Mouse (Mus musculus) lung, adult 2 months (tissue): Measurements from ENCODE around the gene Mipol1. TPM values are rescaled to one million over a fixed set of nuclear protein-coding genes. Genes with fewer than 3 reads are reported as not detected.
A peak's percentile ranks its signal among the peaks of the same experiment; 100 is the strongest.
"Not testable (repeated sequence)": the region's sequence is repeated elsewhere in the genome, so short reads cannot be mapped to it uniquely, and the experiment has no call there.

Source experiments
- DNase-seq: peaks from one replicate; pipeline ENCODE4 v3.0.0; 2022
- H3K4me1 ChIP-seq: fragments of 200-500 bp; 2 replicates; pipeline ENCODE4 v1.6.1; 2011; ENCODE audit warnings: low read length; ENCODE audit not compliant: control insufficient read depth, insufficient read depth
- H3K4me3 ChIP-seq: fragments of 200-500 bp; replicated peaks from 2 replicates; pipeline ENCODE3; 2011; ENCODE audit warnings: low read depth, mild to moderate bottlenecking, control low read depth, low read length; ENCODE audit errors: extremely low read depth
- CTCF ChIP-seq: fragments of 200-500 bp; IDR thresholded peaks from 2 replicates; pipeline ENCODE4 v1.5.1; 2011; ENCODE audit warnings: mild to moderate bottlenecking, low read length, control low read depth; ENCODE audit not compliant: insufficient read depth
- POLR2A ChIP-seq: fragments of 200-500 bp; IDR thresholded peaks from 2 replicates; pipeline ENCODE4 v1.6.1; 2011; ENCODE audit warnings: low read depth, mild to moderate bottlenecking, control low read depth, low read length, borderline replicate concordance; ENCODE audit errors: extremely low read depth
- WGBS: fragments of 180-500 bp; shearing (Covaris S2); methylation state at CpG from one replicate; pipeline ENCODE4 v1.1.7; 2018; 5-methylcytosine and 5-hydroxymethylcytosine counted together
- polyA plus RNA-seq: library from polyadenylated mRNA; depleted of rRNA; stranded (reverse); fragments of >200 nt; gene quantifications from 2 replicates; pipeline ENCODE4 v1.2.3, GENCODE M21; 2012

Gene Mipol1
- polyA plus RNA-seq, 1 experiment, result 1.9 TPM

DNA sequence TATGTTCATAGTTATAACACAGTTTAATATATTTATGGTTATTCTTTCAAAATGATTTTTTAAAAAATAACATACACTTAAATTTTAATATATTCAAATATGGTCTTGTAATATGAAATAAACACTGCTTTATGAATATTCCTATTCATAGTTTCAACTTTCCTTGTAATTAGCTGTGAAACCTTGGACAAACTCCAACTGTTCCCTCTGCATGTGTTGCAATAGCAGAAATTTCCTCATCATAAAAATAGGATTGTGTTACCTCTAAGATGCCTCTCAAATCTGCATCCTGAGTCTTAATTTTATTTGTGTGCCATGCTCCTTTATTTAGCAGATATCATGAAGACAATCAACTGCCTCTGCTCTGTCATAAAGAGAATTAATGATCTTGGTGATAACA is 179.7 kb downstream of the Mipol1 start:
- no peak for DNase-seq
- no peak for TF ChIP-seq POLR2A
- no peak for TF ChIP-seq CTCF
- no peaks in the 10 kb centered on the region for H3K4me1 ChIP-seq
- no peak overlapping the region for H3K4me3 ChIP-seq

DNA sequence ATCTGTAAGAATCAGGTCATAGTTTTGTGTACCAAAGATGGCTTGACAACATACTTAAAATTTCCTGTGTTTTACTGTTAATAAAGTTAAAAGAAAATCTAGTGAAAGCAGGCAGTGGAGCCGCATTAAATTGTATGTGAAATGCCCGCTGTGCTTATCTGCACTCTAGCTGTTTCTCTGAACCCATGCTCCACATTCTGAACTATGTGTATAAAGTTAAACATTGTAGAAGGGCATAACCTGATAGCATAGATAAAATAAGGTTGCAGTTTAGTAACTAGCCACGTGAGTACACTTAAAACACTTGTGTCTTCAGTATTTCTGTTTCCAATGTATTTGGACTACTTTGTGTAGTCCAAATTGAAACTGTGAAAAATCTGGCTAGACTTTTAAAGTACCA is 183.6 kb downstream of the Mipol1 start:
- no peak for TF ChIP-seq CTCF
- TF ChIP-seq POLR2A, result no peak
- no peak for DNase-seq
- WGBS, result 60% methylated on average over 3 of the region's 3 CpGs
- H3K4me3 ChIP-seq, result no peak overlapping the region
- H3K4me1 ChIP-seq, result no peaks in the 10 kb centered on the region

DNA sequence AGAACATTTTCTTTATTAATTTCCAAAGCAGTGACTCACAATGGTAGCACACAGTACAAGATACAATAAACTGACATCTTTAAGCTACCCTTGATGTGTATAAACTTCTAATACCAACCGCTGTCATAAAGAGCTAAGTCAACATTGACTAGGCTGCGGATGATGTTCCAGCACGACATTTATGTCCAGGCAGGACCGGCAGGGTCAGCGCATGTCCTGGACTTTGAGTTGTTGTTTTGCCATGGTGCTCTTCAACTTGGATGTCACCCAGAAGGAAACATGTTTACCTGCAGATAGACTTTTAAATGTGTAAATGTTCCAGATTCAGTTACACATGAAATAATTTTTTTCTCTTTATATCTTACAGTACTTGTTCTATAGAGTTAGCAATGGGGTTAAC is 194.7 kb downstream of the Mipol1 start:
- H3K4me3 ChIP-seq, result no peak overlapping the region
- no peaks in the 10 kb centered on the region for H3K4me1 ChIP-seq
- TF ChIP-seq CTCF (no peak), POLR2A (no peak)
- no peak for DNase-seq
- WGBS, result 92% methylated on average over 5 of the region's 5 CpGs

DNA sequence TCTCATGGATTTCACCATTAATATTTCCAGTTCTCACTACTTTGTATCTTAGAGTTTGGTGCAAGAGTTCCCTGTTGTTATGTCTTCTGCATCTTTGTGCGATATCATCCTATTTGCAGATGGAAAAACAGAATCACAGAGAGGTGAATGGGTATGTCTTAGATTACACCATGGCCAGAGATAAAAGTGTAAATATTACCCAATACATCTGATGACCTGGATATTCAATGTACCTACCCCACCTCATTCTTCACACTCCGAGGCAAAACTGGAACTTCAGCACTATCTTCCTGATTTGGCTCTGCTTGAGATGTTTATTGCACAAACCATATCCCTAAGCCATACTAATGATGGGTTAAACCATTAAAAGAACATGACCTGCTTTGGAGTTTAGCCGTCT is 198.0 kb downstream of the Mipol1 start:
- H3K4me1 ChIP-seq, result no peaks in the 10 kb centered on the region
- WGBS, result 90% methylated on average over 3 of the region's 3 CpGs
- H3K4me3 ChIP-seq, result no peak overlapping the region
- TF ChIP-seq POLR2A (no peak), CTCF (no peak)
- no peak for DNase-seq

DNA sequence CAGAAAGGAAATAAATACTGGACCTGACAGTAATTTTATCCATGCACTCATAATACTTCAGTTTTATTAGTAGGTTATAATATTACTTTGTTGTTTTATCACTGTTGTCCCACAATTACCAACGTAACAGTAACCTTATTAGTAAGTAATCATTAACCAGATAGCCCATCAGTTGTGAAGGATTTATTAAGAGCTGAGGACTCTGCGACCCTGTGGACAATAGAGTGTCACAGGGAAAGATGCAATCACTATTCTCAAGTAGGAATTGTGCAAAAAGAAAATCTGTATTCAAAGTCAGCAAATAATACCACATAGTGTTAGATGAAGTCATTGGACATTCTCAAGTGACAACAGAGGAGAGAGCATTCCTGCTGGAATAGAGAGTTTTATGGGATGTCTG is 198.5 kb downstream of the Mipol1 start:
- no peak for TF ChIP-seq POLR2A
- TF ChIP-seq CTCF, result no peak
- Histone ChIP-seq H3K4me1 (no peaks in the 10 kb centered on the region), H3K4me3 (no peak overlapping the region)
- no peak for DNase-seq
- 74% methylated on average over 2 of the region's 2 CpGs for WGBS

DNA sequence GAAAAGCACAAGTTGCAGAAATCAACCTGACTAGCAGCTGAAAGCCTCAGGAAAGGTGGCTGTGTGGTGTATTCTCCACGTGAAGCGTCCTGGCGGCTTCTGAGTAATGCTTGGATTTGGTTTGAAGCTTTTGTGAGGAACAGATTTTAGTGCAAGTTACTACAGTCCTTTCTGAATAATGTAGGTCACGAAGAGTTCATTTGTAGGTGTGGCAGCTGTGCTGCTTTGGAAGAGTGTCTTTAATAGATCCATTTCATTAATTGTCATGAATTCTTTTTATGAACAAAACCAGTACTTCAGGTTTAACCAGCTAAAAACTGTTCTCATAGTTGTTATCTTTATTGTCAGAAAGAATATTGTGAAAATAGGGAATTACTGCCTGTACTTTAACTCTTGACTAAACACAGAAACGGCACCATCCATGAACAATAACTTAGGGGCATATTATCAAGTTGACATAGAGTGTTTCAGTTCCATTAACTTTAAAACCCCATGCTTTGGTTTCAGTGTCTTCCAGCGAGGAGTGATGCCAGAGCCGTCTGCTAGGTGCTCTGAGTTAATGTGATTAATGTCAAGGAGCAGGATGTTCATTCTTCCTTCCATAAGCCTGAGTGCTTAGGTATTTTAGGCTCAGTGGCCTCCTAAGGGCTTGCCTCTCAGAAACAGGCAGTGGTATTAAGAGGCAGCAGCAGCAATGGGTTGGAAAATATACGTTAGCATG is 206.9 kb downstream of the Mipol1 start:
- DNase-seq, H3K4me1 ChIP-seq, H3K4me3 ChIP-seq: not testable (repeated sequence)
- WGBS, result 64% methylated on average over 8 of the region's 8 CpGs

DNA sequence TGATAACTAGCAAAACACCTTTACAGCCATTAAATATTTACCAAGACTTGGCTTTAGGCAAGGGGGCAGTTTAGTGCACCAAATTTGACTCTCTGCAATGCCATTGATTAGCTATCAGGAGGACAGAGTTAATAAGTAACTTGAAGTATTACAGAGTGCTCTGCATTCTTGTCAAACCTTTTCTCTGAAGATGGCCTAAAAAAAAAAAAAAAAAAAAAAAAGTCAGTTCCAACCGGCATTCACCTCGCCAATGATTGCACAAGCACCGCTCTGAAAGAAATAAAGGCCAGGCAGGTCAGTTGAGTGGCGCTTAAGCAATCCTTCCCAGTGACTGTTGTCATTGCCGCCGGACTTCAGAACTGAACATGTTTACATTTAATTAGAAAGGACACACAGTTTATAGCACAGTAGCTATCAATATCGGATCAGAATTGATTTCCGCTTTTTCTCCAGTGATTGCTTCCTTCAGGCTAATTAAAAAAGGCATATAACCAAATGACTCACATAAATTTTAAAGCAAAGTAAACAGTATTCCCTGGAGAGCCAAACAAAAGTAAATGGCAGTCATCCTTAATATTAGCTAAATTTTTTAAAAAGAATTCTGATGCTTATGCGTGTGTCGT is 214.2 kb downstream of the Mipol1 start:
- Histone ChIP-seq H3K4me3 (no peak overlapping the region), H3K4me1 (no peaks in the 10 kb centered on the region)
- WGBS, result 51% methylated on average over 10 of the region's 10 CpGs
- DNase-seq, result peak; percentile 33
- TF ChIP-seq CTCF (no peak), POLR2A (peak; percentile 9; the same call in 1 of the 2 replicates)

DNA sequence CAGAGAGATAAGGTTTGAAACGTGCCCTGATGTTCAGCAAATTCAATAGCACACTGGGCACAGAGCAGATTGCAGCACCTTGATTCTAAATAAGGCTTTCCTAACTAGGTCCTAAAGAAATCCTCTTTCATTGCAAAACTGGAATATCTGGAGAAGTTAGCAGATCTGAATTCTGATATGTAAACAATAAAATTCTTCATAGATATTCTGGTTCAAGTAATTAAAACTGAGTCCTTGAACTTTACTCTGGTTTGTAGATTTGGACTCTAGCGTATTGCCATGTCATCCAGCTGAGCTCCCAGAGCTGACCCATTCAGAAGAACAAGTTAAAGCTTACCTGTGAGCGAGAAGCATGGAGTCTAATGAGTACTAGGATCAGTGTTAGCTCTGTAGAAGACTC is 217.1 kb downstream of the Mipol1 start:
- Histone ChIP-seq H3K4me1 (no peaks in the 10 kb centered on the region), H3K4me3 (no peak overlapping the region)
- TF ChIP-seq POLR2A (no peak), CTCF (no peak)
- 56% methylated on average over 3 of the region's 3 CpGs for WGBS
- DNase-seq, result no peak

DNA sequence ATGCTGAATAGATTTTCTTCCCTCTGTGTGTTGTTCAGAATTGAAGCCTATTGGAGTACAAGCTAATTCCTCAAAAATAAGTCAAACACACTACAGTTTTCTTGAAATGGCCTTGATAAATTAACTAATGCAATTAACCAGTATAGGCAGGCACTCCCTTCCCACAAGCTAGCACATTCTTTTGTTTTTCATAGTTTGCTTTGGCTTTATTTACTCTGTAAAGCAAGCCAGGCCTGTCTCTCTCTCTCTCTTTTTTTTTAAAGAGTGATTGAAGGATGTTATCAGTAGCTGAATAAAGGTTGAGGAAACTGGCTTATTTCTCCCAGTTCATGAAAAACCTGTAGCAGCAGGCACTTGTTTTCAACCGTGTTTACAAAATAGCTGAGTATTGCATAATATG is 219.1 kb downstream of the Mipol1 start:
- no peak for TF ChIP-seq POLR2A

DNA sequence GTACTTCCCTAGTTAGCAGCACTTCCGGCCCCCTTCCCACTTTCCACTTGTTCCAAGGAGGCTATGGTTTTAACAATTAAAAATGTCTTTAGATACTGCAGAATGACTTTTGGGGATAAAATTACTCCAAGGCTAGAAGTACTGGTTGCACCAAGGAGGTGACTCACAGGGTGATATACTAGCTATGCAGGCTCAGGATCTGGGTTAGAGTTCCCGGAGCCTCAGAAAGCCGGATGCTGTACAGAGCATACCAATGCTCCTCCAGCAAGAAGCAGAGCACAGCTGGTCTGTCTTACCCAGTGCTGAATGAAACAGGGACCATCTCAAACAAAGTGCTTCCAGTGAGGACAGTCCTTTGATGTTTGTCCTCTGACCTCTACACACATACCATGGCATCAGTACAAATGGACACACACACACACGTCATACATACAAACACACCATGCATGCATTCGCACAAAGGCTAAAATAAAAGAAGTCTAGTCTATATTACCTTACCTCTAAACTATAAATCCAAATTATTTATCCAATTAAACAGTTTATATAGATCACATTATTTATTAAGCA is 219.9 kb downstream of the Mipol1 start:
- Histone ChIP-seq H3K4me1 (no peaks in the 10 kb centered on the region), H3K4me3 (no peak overlapping the region)
- WGBS, result 80% methylated on average over 5 of the region's 5 CpGs
- no peak for DNase-seq
- no peak for TF ChIP-seq POLR2A
- no peak for TF ChIP-seq CTCF

More for the DNA sequence above, 219.1 kb downstream of the Mipol1 start:
- no peaks in the 10 kb centered on the region for H3K4me1 ChIP-seq
- WGBS, result 50% methylated on average over 1 of the region's 1 CpGs
- no peak overlapping the region for H3K4me3 ChIP-seq
- DNase-seq, result no peak
